Mouse (Mus musculus) heart, embryonic 16.5 days (tissue): ENCODE measurements around the gene I0C0044D17Rik. TPM values are rescaled to one million over a fixed set of nuclear protein-coding genes. Genes with fewer than 3 reads are reported as not detected.

ENCODE experiments used
- ATAC-seq: fragments of 200-750 bp; cut with Nextera tagmentation; replicated peaks from 2 replicates; pipeline ENCODE4 v1.8.0; 2017; ENCODE audit warnings: moderate number of reproducible peaks; ENCODE audit not compliant: insufficient read depth, low FRiP score; ENCODE audit errors: extremely low read depth
- H3K27ac ChIP-seq: fragments of 300-500 bp; sonication (generic); 2 replicates; pipeline ENCODE4 v1.5.1; 2014; ENCODE audit warnings: mild to moderate bottlenecking, low read length, control low read depth, moderate library complexity
- H3K27me3 ChIP-seq: fragments of 300-500 bp; sonication (generic); 2 replicates; pipeline ENCODE4 v1.6.1; 2014; ENCODE audit warnings: low read length, mixed read lengths; ENCODE audit not compliant: control insufficient read depth, insufficient read depth
- H3K36me3 ChIP-seq: fragments of 300-500 bp; sonication (generic); 2 replicates; pipeline ENCODE4 v1.6.1; 2014; ENCODE audit not compliant: control insufficient read depth, insufficient read depth
- H3K4me1 ChIP-seq: fragments of 300-500 bp; sonication (generic); 2 replicates; pipeline ENCODE4 v1.6.1; 2014; ENCODE audit warnings: low read length, mixed read lengths; ENCODE audit not compliant: control insufficient read depth, insufficient read depth
- H3K4me2 ChIP-seq: fragments of 300-500 bp; sonication (generic); 2 replicates; pipeline ENCODE4 v1.6.1; 2014; ENCODE audit warnings: low read depth, mild to moderate bottlenecking, control low read depth, low read length
- H3K4me3 ChIP-seq: fragments of 300-500 bp; sonication (generic); 2 replicates; pipeline ENCODE4 v1.5.1; 2014; ENCODE audit warnings: mild to moderate bottlenecking, control low read depth, low read length
- H3K9ac ChIP-seq: fragments of 300-500 bp; sonication (generic); 2 replicates; pipeline ENCODE4 v1.6.1; 2014; ENCODE audit warnings: low read length, control low read depth
- H3K9me3 ChIP-seq: fragments of 300-500 bp; sonication (generic); replicated peaks from 2 replicates; pipeline ENCODE4 v1.6.1; 2016; ENCODE audit warnings: low read length; ENCODE audit not compliant: control insufficient read depth
- WGBS: fragments of 180-500 bp; shearing (Covaris S2); extraction: QIAGEN DNeasy Blood & Tissue Kit; methylation state at CpG from one replicate; pipeline ENCODE4 v1.1.7; 2014; 5-methylcytosine and 5-hydroxymethylcytosine counted together
- polyA plus RNA-seq: library from polyadenylated mRNA; unstranded; fragments of >200 nt; fragmentation: Nextera tagmentation; extraction: Ambion mirVana; gene quantifications from 2 replicates; pipeline ENCODE4 v1.2.1, GENCODE M21; 2015

I0C0044D17Rik gene
- polyA plus RNA-seq, 1 experiment from 2014 or later, result not detected

- WGBS, result 80% methylated on average over 10 of the region's 10 CpGs
These were observed 46.8 kb downstream of the I0C0044D17Rik start for GRCm38 (mm10) chr4:98776721-98777427.

DNA sequence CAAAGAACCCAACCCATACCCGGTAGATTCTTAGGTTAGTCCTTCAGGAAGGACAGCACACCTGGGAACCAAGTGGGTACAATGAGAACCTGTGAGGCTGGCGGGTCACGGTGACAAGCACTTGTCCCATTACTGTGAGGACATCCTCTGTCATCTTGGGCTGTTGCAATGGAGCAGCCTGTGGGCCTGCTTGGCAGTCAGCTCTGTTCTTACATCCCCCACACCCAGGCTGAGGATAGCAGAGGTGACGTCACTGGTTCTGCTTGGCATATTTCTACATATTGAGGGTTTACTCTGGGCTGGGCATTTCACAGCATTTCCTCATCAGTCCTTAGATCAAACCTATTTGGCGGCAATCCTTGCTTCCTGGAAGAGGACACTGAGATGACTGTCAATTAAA lies 49.9 kb downstream of the I0C0044D17Rik start:
- Histone ChIP-seq H3K36me3 (no peaks in the 10 kb centered on the region; the same call in 1 of the 2 replicates), H3K27ac (no peak overlapping the region), H3K4me3 (no peak overlapping the region), H3K4me1 (0 out of 2 replicates have a peak, but pooled peaks cover 9% of the 10 kb centered on the region), H3K4me2 (no peak overlapping the region), H3K9ac (no peak overlapping the region), H3K27me3 (no peaks in the 10 kb centered on the region), H3K9me3 (no peaks in the 10 kb centered on the region)
- 82% methylated on average over 5 of the region's 5 CpGs for whole genome bisulfite sequencing
- ATAC-seq, result no peak

More at GRCm38 (mm10) chr4:98776721-98777427, 46.8 kb downstream of the I0C0044D17Rik start:
- Histone ChIP-seq H3K36me3 (no peaks in the 10 kb centered on the region), H3K4me2 (no peak overlapping the region), H3K4me1 (0 out of 2 replicates have a peak, but pooled peaks cover 9% of the 10 kb centered on the region), H3K9ac (no peak overlapping the region), H3K27ac (no peak overlapping the region), H3K9me3 (no peaks in the 10 kb centered on the region), H3K4me3 (no peak overlapping the region), H3K27me3 (no peaks in the 10 kb centered on the region; the same call in 1 of the 2 replicates)
- ATAC-seq, result no peak

Other genes with a start within 250 kb of the I0C0044D17Rik start
- 0.05 TPM in 1 of 2 replicates, not detected in the other for gene L1td1, start 97.1 kb downstream of the I0C0044D17Rik start, polyA plus RNA-seq
- gene Kank4, start 6.3 kb downstream of the I0C0044D17Rik start, polyA plus RNA-seq, result 0.50 and 0.75 TPM in 2 replicates
- gene Usp1, start 100.0 kb upstream of the I0C0044D17Rik start, polyA plus RNA-seq, result 39.5 and 44.0 TPM in 2 replicates
- 0.68 and 1.3 TPM in 2 replicates for gene Angptl3, start 207.1 kb upstream of the I0C0044D17Rik start, polyA plus RNA-seq